Mouse (Mus musculus) MEL (cell line): ENCODE results near the gene Cpb1.
A peak's percentile ranks its signal among the peaks of the same experiment; 100 is the strongest.

Experiments used
- CTCF ChIP-seq, 3 experiments: IDR thresholded peaks in 2 of 3; conservative IDR thresholded peaks in 1 of 3; 2 replicates each; pipeline ENCODE4 v1.5.1; 2011 to 2012; ENCODE audit warnings: low read length in 3 of 3, low read depth in 2 of 3, mild to moderate bottlenecking in 2 of 3, improper control_type of control experiment in 1 of 3, inconsistent platforms in 1 of 3, mixed read lengths in 1 of 3, moderate library complexity in 1 of 3; ENCODE audit not compliant: control insufficient read depth in 1 of 3, insufficient read depth in 1 of 3, poor library complexity in 1 of 3, severe bottlenecking in 1 of 3
- E2F4 ChIP-seq: IDR thresholded peaks from 2 replicates; pipeline ENCODE4 v1.6.1; 2011; ENCODE audit warnings: low read depth, low read length, improper control_type of control experiment, borderline replicate concordance
- ETS1 ChIP-seq: IDR thresholded peaks from 2 replicates; pipeline ENCODE4 v1.6.1; 2012; ENCODE audit warnings: low read depth, mild to moderate bottlenecking, inconsistent platforms, low read length, improper control_type of control experiment, moderate library complexity
- JUND ChIP-seq: IDR thresholded peaks from 2 replicates; pipeline ENCODE4 v1.6.1; 2011; ENCODE audit warnings: low read depth, mild to moderate bottlenecking, improper control_type of control experiment, low read length
- MXI1 ChIP-seq: IDR thresholded peaks from 2 replicates; pipeline ENCODE4 v1.6.1; 2011; ENCODE audit warnings: mild to moderate bottlenecking, low read depth, low read length, improper control_type of control experiment
- POLR2A ChIP-seq, 2 experiments: IDR thresholded peaks; 2 replicates each; pipeline ENCODE4 v1.6.1; 2011 to 2012; ENCODE audit warnings: low read length in 2 of 2, mild to moderate bottlenecking in 2 of 2, control low read depth in 1 of 2, improper control_type of control experiment in 1 of 2, low read depth in 1 of 2, moderate library complexity in 1 of 2; ENCODE audit not compliant: control insufficient read depth in 1 of 2, insufficient read depth in 1 of 2, poor library complexity in 1 of 2
- TCF12 ChIP-seq: IDR thresholded peaks from 2 replicates; pipeline ENCODE4 v1.6.1; 2014; ENCODE audit warnings: low read depth, mild to moderate bottlenecking, inconsistent platforms, low read length, improper control_type of control experiment, moderate library complexity
- ZMIZ1 ChIP-seq: IDR thresholded peaks from 2 replicates; pipeline ENCODE4 v1.6.1; 2012; ENCODE audit warnings: low read depth, mild to moderate bottlenecking, inconsistent platforms, low read length, improper control_type of control experiment, moderate library complexity

GRCm38 (mm10) chr3:20239741-20240140 lies 35.8 kb downstream of the Cpb1 start:
- TF ChIP-seq POLR2A (IDR thresholded peaks at IDR 0.05; ENCODE audit: control insufficient read depth in 1 of 2, insufficient read depth in 1 of 2, low read depth in 1 of 2, low read length in 2 of 2, poor library complexity in 1 of 2): no peak
- no peak for TF ChIP-seq MXI1
- TF ChIP-seq CTCF (IDR thresholded peaks at IDR 0.05 in 2 of 3, conservative IDR thresholded peaks at IDR 0.05 in 1 of 3; ENCODE audit: control insufficient read depth in 1 of 3, insufficient read depth in 1 of 3, low read depth in 2 of 3, low read length in 3 of 3, poor library complexity in 1 of 3, severe bottlenecking in 1 of 3): no peak
- 0 out of 2 replicates have a peak, but pooled peaks have one; percentile 41 for TF ChIP-seq TCF12
- TF ChIP-seq E2F4: no peak
- no peak for TF ChIP-seq JUND
- TF ChIP-seq ETS1: 0 out of 2 replicates have a peak, but pooled peaks have one; percentile 28
- no peak for TF ChIP-seq ZMIZ1
